Mouse (Mus musculus) CD4-positive, CD25-positive, alpha-beta regulatory T cell, adult 4 months (primary cell): Measurements from ENCODE around the gene Amz1. TPM values are rescaled to one million over a fixed set of nuclear protein-coding genes. Genes with fewer than 3 reads are reported as not detected.
A peak's percentile ranks its signal among the peaks of the same experiment; 100 is the strongest.

Source experiments
- ATAC-seq: one replicate; pipeline ENCODE4 v1.8.0; 2017
- polyA plus RNA-seq, 2 experiments: library from polyadenylated mRNA; unstranded; fragments of 100-300 nt; shearing (Covaris generic); gene quantifications; one replicate each; pipeline ENCODE4 v1.2.1; 2017

Amz1 gene
- polyA plus RNA-seq, result under 1 TPM; 0.33 to 0.50 TPM

GRCm38 (mm10) chr5:140723822-140724221 is at the start of gene Amz1:
Gene Amz1 (plus strand): TSS chr5:140724127.
- ATAC-seq, result no peak

- ATAC-seq, result no peak
Measured at GRCm38 (mm10) chr5:140675079-140675478, 48.8 kb upstream of the Amz1 start.

GRCm38 (mm10) chr5:140675640-140676039 is 48.3 kb upstream of the Amz1 start:
- ATAC-seq, result no peak

- no peak for ATAC-seq
Measured at GRCm38 (mm10) chr5:140677137-140677536, 46.8 kb upstream of the Amz1 start.

- no peak for ATAC-seq
Measured at GRCm38 (mm10) chr5:140680051-140680450, 43.9 kb upstream of the Amz1 start.

- no peak for ATAC-seq
Measured at GRCm38 (mm10) chr5:140680950-140681349, 43.0 kb upstream of the Amz1 start.

- no peak for ATAC-seq
Measured at GRCm38 (mm10) chr5:140682113-140682512, 41.8 kb upstream of the Amz1 start.

GRCm38 (mm10) chr5:140684343-140685148 is 39.4 kb upstream of the Amz1 start:
- ATAC-seq, result no peak

GRCm38 (mm10) chr5:140688434-140688833 is 35.5 kb upstream of the Amz1 start:
- ATAC-seq, result no peak

- no peak for ATAC-seq
Measured at GRCm38 (mm10) chr5:140695987-140696386, 27.9 kb upstream of the Amz1 start.

GRCm38 (mm10) chr5:140699776-140700175 is 24.2 kb upstream of the Amz1 start:
- no peak for ATAC-seq

GRCm38 (mm10) chr5:140701661-140702060 is 22.3 kb upstream of the Amz1 start:
- peak; percentile 0 for ATAC-seq

GRCm38 (mm10) chr5:140702103-140702513 is 21.8 kb upstream of the Amz1 start, which contains the start of gene Iqce:
Gene Iqce (minus strand): TSS chr5:140702378.
- peak; percentile 56 for ATAC-seq

GRCm38 (mm10) chr5:140702618-140703175 is 21.2 kb upstream of the Amz1 start:
- ATAC-seq, result no peak

- no peak for ATAC-seq
Measured at GRCm38 (mm10) chr5:140703480-140704377, 20.2 kb upstream of the Amz1 start.

- ATAC-seq, result peak; percentile 88
Measured at GRCm38 (mm10) chr5:140704378-140705251, 19.3 kb upstream of the Amz1 start, which contains the start of gene Brat1. Gene Brat1 (plus strand): TSS chr5:140705011.

GRCm38 (mm10) chr5:140705501-140706171 is 18.3 kb upstream of the Amz1 start:
- no peak for ATAC-seq

GRCm38 (mm10) chr5:140710315-140710714 is 13.6 kb upstream of the Amz1 start:
- ATAC-seq, result no peak

- no peak for ATAC-seq
Measured at GRCm38 (mm10) chr5:140711040-140711439, 12.9 kb upstream of the Amz1 start.

- no peak for ATAC-seq
Measured at GRCm38 (mm10) chr5:140720773-140721172, 3.2 kb upstream of the Amz1 start.

GRCm38 (mm10) chr5:140722121-140722520 is 1.8 kb upstream of the Amz1 start:
- ATAC-seq, result no peak
